Mouse (Mus musculus) kidney, adult 2 months (tissue): ENCODE data around the gene Eif2d.

Source experiments
- CTCF ChIP-seq: fragments of 200-500 bp; conservative IDR thresholded peaks from 2 replicates; pipeline ENCODE4 v1.5.1; 2011; ENCODE audit warnings: low read depth, mild to moderate bottlenecking, control low read depth, low read length, moderate library complexity, mixed read lengths; ENCODE audit not compliant: insufficient read depth, insufficient read length
- POLR2A ChIP-seq: fragments of 200-500 bp; IDR thresholded peaks from one replicate; pipeline ENCODE4 v1.6.1; 2011; ENCODE audit warnings: low read depth, low read length, control low read depth

DNA sequence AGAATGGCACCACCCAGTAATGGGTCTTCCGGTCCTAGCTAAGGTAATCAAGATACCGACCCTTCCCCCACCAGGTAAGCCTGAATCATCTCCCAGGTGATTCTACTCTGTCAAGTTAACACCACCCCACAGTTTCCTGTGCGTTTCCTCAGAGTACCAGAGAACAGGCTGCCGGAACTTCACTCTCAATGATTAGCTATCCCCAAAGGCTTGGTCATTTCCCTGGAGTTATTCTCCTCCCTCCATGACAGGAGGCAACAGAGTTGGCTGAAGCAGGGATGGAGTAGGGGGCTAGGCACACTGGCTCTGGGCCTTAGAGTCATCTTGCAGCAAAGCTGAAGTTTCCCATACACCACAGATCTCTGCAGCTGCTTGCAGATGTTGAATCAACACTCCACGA lies 34.9 kb downstream of the Eif2d start:
- TF ChIP-seq POLR2A (no peak), CTCF (no peak)
